Mouse (Mus musculus) myocyte (in vitro differentiated cells): ENCODE results near the gene Hnrnpc. TPM values are rescaled to one million over a fixed set of nuclear protein-coding genes. Genes with fewer than 3 reads are reported as not detected.
A peak's percentile ranks its signal among the peaks of the same experiment; 100 is the strongest.
"Not testable (repeated sequence)": the region's sequence is repeated elsewhere in the genome, so short reads cannot be mapped to it uniquely, and the experiment has no call there.

ENCODE experiments used
- H3K27me3 ChIP-seq: one replicate; pipeline ENCODE4 v1.6.1; 2011; ENCODE audit not compliant: control insufficient read depth, insufficient read depth, insufficient read length
- H3K36me3 ChIP-seq: one replicate; pipeline ENCODE4 v1.6.1; 2011; ENCODE audit not compliant: control insufficient read depth, insufficient read depth
- H3K4me2 ChIP-seq: one replicate; pipeline ENCODE4 v1.6.1; 2011; ENCODE audit warnings: low read depth, control low read depth
- H3K4me3 ChIP-seq: one replicate; pipeline ENCODE4 v1.5.1; 2011; ENCODE audit warnings: mild to moderate bottlenecking, control low read depth, moderate library complexity
- H3K79me2 ChIP-seq: one replicate; pipeline ENCODE4 v1.6.1; 2011; ENCODE audit not compliant: control insufficient read depth, insufficient read depth
- H3ac ChIP-seq: one replicate; pipeline ENCODE4 v1.6.1; 2011; ENCODE audit not compliant: control insufficient read depth, insufficient read length
- CEBPB ChIP-seq: IDR thresholded peaks from 2 replicates; pipeline ENCODE4 v1.6.1; 2011; ENCODE audit warnings: mild to moderate bottlenecking, moderate library complexity; ENCODE audit not compliant: poor library complexity, insufficient read depth, severe bottlenecking
- E2F4 ChIP-seq: IDR thresholded peaks from one replicate; pipeline ENCODE4 v1.6.1; 2011; ENCODE audit warnings: mild to moderate bottlenecking, control low read depth, moderate library complexity; ENCODE audit not compliant: insufficient read depth
- MAX ChIP-seq: IDR thresholded peaks from one replicate; pipeline ENCODE4 v1.6.1; 2011; ENCODE audit warnings: low read depth, mild to moderate bottlenecking, control low read depth
- MYOD1 ChIP-seq, 3 experiments: IDR thresholded peaks; one replicate each; pipeline ENCODE4 v1.6.1; 2011; ENCODE audit warnings: control low read depth in 2 of 3, low read depth in 2 of 3, mild to moderate bottlenecking in 2 of 3, moderate library complexity in 1 of 3; ENCODE audit not compliant: insufficient read length in 2 of 3, control insufficient read depth in 1 of 3
- MYOG ChIP-seq, 3 experiments: IDR thresholded peaks; one replicate each; pipeline ENCODE4 v1.6.1; 2011; ENCODE audit warnings: control low read depth in 2 of 3, low read depth in 2 of 3, mild to moderate bottlenecking in 2 of 3; ENCODE audit not compliant: insufficient read length in 2 of 3, control insufficient read depth in 1 of 3, insufficient read depth in 1 of 3
- POLR2A ChIP-seq: IDR thresholded peaks from one replicate; pipeline ENCODE4 v1.6.1; 2011; ENCODE audit warnings: low read depth, mild to moderate bottlenecking, control low read depth, moderate library complexity; ENCODE audit not compliant: insufficient read length
- POLR2AphosphoS2 ChIP-seq: IDR thresholded peaks from one replicate; pipeline ENCODE4 v1.6.1; 2011; ENCODE audit warnings: low read depth, control low read depth; ENCODE audit not compliant: insufficient read length
- REST ChIP-seq: IDR thresholded peaks from one replicate; pipeline ENCODE4 v1.6.1; 2011; ENCODE audit warnings: mild to moderate bottlenecking, control low read depth, moderate library complexity; ENCODE audit not compliant: insufficient read depth, insufficient read length
- SRF ChIP-seq: IDR thresholded peaks from one replicate; pipeline ENCODE4 v1.6.1; 2011; ENCODE audit warnings: low read depth; ENCODE audit not compliant: control insufficient read depth, insufficient read length
- TCF12 ChIP-seq: IDR thresholded peaks from one replicate; pipeline ENCODE4 v1.6.1; 2011; ENCODE audit warnings: mild to moderate bottlenecking, control low read depth; ENCODE audit not compliant: poor library complexity, insufficient read depth, severe bottlenecking
- TCF3 ChIP-seq: IDR thresholded peaks from one replicate; pipeline ENCODE4 v1.6.1; 2011; ENCODE audit warnings: low read depth, control low read depth; ENCODE audit not compliant: insufficient read length
- USF1 ChIP-seq: IDR thresholded peaks from one replicate; pipeline ENCODE4 v1.6.1; 2011; ENCODE audit warnings: low read depth, mild to moderate bottlenecking, control low read depth, moderate library complexity
- polyA plus RNA-seq: library from polyadenylated mRNA; unstranded; fragments of >200 nt; fragmentation: generic; extraction: Trizol; gene quantifications from one replicate; pipeline ENCODE4 v1.2.1, GENCODE M21; 2012; ENCODE audit warnings: missing spikeins

The Hnrnpc gene
- polyA plus RNA-seq, 1 experiment: 147 TPM

DNA sequence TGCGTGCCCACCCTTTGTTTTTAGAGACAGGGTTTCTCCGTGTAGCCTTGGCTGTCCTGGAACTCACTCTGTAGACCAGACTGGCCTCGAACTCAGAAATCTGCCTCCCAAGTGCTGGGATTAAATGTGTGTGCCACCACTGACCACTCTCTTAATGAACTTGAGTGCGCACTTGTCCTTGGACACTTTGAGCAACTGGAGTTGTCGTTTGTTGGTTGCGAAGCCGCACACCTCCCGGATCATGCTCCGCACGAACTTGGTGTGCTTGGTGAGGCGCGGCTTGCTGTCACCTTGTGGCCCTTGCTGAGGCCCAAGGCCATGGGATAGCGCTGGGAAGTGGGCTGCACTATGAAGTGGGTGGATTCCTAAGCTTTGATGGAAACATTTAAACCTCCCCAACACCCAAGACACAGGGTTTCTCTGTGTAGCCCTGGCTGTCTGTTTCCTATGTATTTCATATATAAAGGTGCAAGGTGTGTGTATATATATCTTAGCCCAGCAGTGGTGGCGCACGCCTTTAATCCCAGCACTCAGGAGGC, 32.2 kb downstream of the Hnrnpc start:
- Histone ChIP-seq H3K4me2 (no peak overlapping the region), H3K79me2 (no peaks in the 10 kb centered on the region), H3K27me3 (no peaks in the 10 kb centered on the region), H3K4me3 (no peak overlapping the region), H3K36me3 (peaks cover 43% of the 10 kb centered on the region), H3ac (no peak overlapping the region)
- peak; percentile 62 for TF ChIP-seq POLR2AphosphoS2
- TF ChIP-seq TCF12: no peak
- no peak for TF ChIP-seq SRF

DNA sequence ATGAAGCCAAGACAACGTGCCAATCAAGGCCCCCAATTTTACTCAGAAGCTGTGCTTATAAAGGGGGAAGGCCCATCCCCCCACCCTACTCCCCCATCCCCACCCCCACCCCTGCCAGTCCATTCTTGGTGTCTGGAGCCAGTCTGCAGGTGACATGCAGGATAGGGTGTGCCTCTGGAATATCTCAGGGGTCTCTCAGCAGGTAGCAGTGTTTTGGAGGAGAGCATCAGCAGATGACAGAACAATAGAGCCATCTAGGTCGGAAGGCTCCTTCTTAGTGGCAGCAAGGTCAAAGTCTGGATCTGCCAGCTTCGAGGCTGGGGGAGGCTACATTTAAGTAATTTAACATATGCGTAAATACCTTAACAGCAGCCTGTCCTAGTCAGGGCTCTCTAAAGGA, 37.7 kb downstream of the Hnrnpc start:
- Histone ChIP-seq H3K79me2 (no peaks in the 10 kb centered on the region), H3ac (no peak overlapping the region), H3K4me3 (no peak overlapping the region), H3K36me3 (no peaks in the 10 kb centered on the region), H3K27me3 (peaks cover 6% of the 10 kb centered on the region), H3K4me2 (no peak overlapping the region)
- TF ChIP-seq POLR2A: no peak
- TF ChIP-seq REST: no peak
- TF ChIP-seq SRF: no peak
- no peak for TF ChIP-seq E2F4
- TF ChIP-seq USF1: no peak
- no peak for TF ChIP-seq TCF3
- TF ChIP-seq MYOG (IDR thresholded peaks at IDR 0.05; ENCODE audit: control insufficient read depth in 1 of 3, insufficient read depth in 1 of 3, insufficient read length in 2 of 3, low read depth in 2 of 3): no peak

DNA sequence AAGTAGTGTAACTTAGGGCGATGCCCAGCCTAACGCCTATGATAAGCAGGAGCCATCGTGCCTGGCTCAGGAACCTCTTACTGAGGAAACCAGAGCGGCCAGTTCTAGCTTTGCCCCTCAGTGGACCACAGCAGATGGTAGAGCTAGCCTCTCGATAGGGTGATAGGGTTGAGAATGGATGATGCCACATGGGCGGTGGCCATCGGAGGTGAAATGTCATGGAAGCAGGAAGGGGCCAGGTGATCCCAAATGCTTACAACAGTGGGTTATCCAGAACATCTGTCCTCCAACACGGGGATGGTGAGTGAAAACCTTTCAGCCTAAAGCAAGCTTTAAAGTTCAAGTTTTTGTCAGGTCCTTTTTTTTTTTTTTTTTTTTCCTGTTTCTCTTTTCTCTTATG, 42.0 kb downstream of the Hnrnpc start:
- TF ChIP-seq POLR2A: no peak
- no peak for TF ChIP-seq CEBPB
- TF ChIP-seq REST: no peak
- no peak for TF ChIP-seq SRF
- TF ChIP-seq TCF3: no peak
- TF ChIP-seq USF1: no peak
- no peak for TF ChIP-seq POLR2AphosphoS2
- TF ChIP-seq MYOG (IDR thresholded peaks at IDR 0.05; ENCODE audit: control insufficient read depth in 1 of 3, insufficient read depth in 1 of 3, insufficient read length in 2 of 3, low read depth in 2 of 3): no peak
- no peak for TF ChIP-seq TCF12
- no peak for TF ChIP-seq MYOD1 (IDR thresholded peaks at IDR 0.05; ENCODE audit: control insufficient read depth in 1 of 3, insufficient read length in 2 of 3, low read depth in 2 of 3)
- no peak for TF ChIP-seq MAX
- no peak for TF ChIP-seq E2F4
- H3K4me3 ChIP-seq: no peak overlapping the region
- no peaks in the 10 kb centered on the region for H3K79me2 ChIP-seq
- no peak overlapping the region for H3K4me2 ChIP-seq
- no peaks in the 10 kb centered on the region for H3K36me3 ChIP-seq
- H3K27me3 ChIP-seq: peaks cover 6% of the 10 kb centered on the region
- H3ac ChIP-seq: no peak overlapping the region

DNA sequence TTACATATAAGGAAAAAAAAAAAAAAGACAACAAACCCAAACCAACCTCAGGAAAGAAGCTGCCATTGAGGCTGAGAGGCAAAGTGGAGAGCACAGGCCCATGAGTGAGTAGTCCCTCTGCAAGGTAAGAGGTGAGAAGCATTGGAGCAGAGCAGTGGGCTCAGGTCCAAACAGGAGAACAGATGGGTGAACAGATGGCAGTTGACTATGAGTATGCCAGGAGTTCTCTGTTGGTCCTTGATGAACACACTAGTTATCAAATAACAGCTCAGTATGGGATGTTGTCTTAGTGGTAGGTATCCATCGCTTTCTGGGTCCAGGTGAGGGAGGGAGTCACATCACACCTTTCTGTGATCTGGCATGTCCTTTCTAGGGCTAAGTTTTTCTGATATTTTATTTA, 43.0 kb downstream of the Hnrnpc start:
- H3K4me3 ChIP-seq: no peak overlapping the region
- H3ac ChIP-seq: no peak overlapping the region
- peaks cover 6% of the 10 kb centered on the region for H3K27me3 ChIP-seq
- H3K36me3 ChIP-seq: no peaks in the 10 kb centered on the region
- TF ChIP-seq E2F4: no peak
- TF ChIP-seq MYOD1 (IDR thresholded peaks at IDR 0.05; ENCODE audit: control insufficient read depth in 1 of 3, insufficient read length in 2 of 3, low read depth in 2 of 3): no peak
- TF ChIP-seq POLR2AphosphoS2: no peak
- no peak for TF ChIP-seq MAX
- no peak for TF ChIP-seq REST
- TF ChIP-seq POLR2A: no peak
- no peak for TF ChIP-seq CEBPB
- TF ChIP-seq USF1: no peak
- H3K4me2 ChIP-seq: no peak overlapping the region
- H3K79me2 ChIP-seq: no peaks in the 10 kb centered on the region

DNA sequence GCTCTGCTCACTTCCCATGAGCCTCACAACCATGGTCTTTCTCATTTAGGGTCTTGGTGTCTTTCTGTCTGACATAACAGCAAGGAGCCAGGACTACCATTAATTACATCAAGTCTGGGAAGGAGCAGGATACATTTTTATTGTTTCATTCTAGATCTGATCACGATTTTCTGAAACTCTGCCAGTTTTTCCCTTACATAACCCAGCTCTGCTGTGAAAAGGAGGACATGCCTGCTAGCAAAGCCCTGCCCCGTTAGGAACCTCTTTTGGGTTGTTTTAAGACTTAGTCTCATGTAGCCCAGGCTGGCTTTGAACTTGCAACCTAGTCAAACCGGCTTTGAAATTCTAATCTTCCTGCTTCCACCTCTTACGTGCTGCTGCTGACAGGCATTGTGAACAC, 43.8 kb downstream of the Hnrnpc start:
- H3K36me3 ChIP-seq: no peaks in the 10 kb centered on the region
- no peak overlapping the region for H3ac ChIP-seq
- no peaks in the 10 kb centered on the region for H3K79me2 ChIP-seq
- no peak overlapping the region for H3K4me3 ChIP-seq
- no peak for TF ChIP-seq POLR2A
- TF ChIP-seq MYOD1 (IDR thresholded peaks at IDR 0.05; ENCODE audit: control insufficient read depth in 1 of 3, insufficient read length in 2 of 3, low read depth in 2 of 3): no peak
- TF ChIP-seq MAX: no peak
- no peak for TF ChIP-seq POLR2AphosphoS2
- TF ChIP-seq REST: no peak
- peaks cover 6% of the 10 kb centered on the region for H3K27me3 ChIP-seq
- H3K4me2 ChIP-seq: no peak overlapping the region

DNA sequence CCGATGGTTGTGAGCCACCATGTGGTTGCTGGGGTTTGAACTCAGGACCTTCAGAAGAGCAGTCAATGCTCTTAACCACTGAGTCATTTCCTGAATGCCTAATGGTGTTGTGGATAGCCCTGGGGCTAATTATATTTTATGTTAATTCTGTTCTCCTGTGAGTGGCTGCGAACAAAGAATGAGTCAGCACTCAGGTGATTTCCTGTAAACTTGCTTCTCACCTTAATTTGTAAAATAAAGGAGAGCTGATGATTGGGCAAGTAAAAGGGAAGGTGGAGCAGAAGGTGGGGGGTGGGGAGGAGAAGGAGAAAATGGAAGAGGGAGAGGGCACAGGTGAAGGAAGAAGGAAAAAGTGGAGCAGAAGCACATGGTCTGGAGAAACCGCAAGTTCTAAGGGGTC, 51.1 kb downstream of the Hnrnpc start:
- not testable (repeated sequence) for H3K4me3 ChIP-seq, H3ac ChIP-seq, H3K79me2 ChIP-seq, H3K27me3 ChIP-seq, H3K4me2 ChIP-seq, H3K36me3 ChIP-seq
